Mouse (Mus musculus): ENCODE measurements around the gene Dffa. TPM values are rescaled to one million over a fixed set of nuclear protein-coding genes. Genes with fewer than 3 reads are reported as not detected.
A peak's percentile ranks its signal among the peaks of the same experiment; 100 is the strongest.

Gene Dffa
- polyA plus RNA-seq, 1 experiment from 2014 or later, result 17.7 TPM

GRCm38 (mm10) chr4:149148084-149148483 lies 44.1 kb downstream of the Dffa start:
- no peak overlapping the region for H3K4me3 ChIP-seq (replicated peaks; ENCODE audit: low read depth, low read length)
- no peak for DNase-seq
- H3K4me1 ChIP-seq (ENCODE audit: control insufficient read depth, insufficient read depth, low read length), result no peaks in the 10 kb centered on the region
- ATAC-seq (ENCODE audit: low FRiP score, low TSS enrichment), result no peak
- no peak overlapping the region for H3K27ac ChIP-seq (replicated peaks; ENCODE audit: low read depth, low read length)
- H3K36me3 ChIP-seq (ENCODE audit: control insufficient read depth, insufficient read depth, low read length), result peaks cover 41% of the 10 kb centered on the region
- no peak overlapping the region for H3K4me2 ChIP-seq (ENCODE audit: low read length)
- H3K9me3 ChIP-seq (ENCODE audit: control insufficient read depth, low read length), result no peaks in the 10 kb centered on the region
- 86% methylated on average over 4 of the region's 4 CpGs for WGBS
- H3K27me3 ChIP-seq (ENCODE audit: control insufficient read depth, insufficient read depth, low read length), result no peaks in the 10 kb centered on the region
- no peak overlapping the region for H3K9ac ChIP-seq (replicated peaks; ENCODE audit: low read length)

GRCm38 (mm10) chr4:149149196-149149595 lies 45.2 kb downstream of the Dffa start:
- ATAC-seq (ENCODE audit: low FRiP score, low TSS enrichment), result no peak
- peaks cover 52% of the 10 kb centered on the region for H3K36me3 ChIP-seq (ENCODE audit: control insufficient read depth, insufficient read depth, low read length)

GRCm38 (mm10) chr4:149149611-149150010 lies 45.7 kb downstream of the Dffa start:
- H3K4me3 ChIP-seq (replicated peaks; ENCODE audit: low read depth, low read length), result no peak overlapping the region
- no peaks in the 10 kb centered on the region for H3K27me3 ChIP-seq (ENCODE audit: control insufficient read depth, insufficient read depth, low read length)
- ATAC-seq (ENCODE audit: low FRiP score, low TSS enrichment) (no peak), DNase-seq (peak; percentile 19)
- no peaks in the 10 kb centered on the region for H3K9me3 ChIP-seq (ENCODE audit: control insufficient read depth, low read length)
- no peak overlapping the region for H3K4me2 ChIP-seq (ENCODE audit: low read length)
- 84% methylated on average over 7 of the region's 7 CpGs for WGBS
- H3K9ac ChIP-seq (replicated peaks; ENCODE audit: low read length), result no peak overlapping the region
- H3K27ac ChIP-seq (replicated peaks; ENCODE audit: low read depth, low read length), result no peak overlapping the region
- H3K4me1 ChIP-seq (ENCODE audit: control insufficient read depth, insufficient read depth, low read length), result no peaks in the 10 kb centered on the region
- H3K36me3 ChIP-seq (ENCODE audit: control insufficient read depth, insufficient read depth, low read length), result peaks cover 56% of the 10 kb centered on the region

More at GRCm38 (mm10) chr4:149149196-149149595, 45.2 kb downstream of the Dffa start:
- H3K9me3 ChIP-seq (ENCODE audit: control insufficient read depth, low read length), result no peaks in the 10 kb centered on the region
- H3K4me1 ChIP-seq (ENCODE audit: control insufficient read depth, insufficient read depth, low read length), result no peaks in the 10 kb centered on the region
- no peak overlapping the region for H3K4me2 ChIP-seq (ENCODE audit: low read length)
- H3K27me3 ChIP-seq (ENCODE audit: control insufficient read depth, insufficient read depth, low read length), result no peaks in the 10 kb centered on the region
- no peak overlapping the region for H3K4me3 ChIP-seq (replicated peaks; ENCODE audit: low read depth, low read length)
- no peak for DNase-seq
- H3K9ac ChIP-seq (replicated peaks; ENCODE audit: low read length), result no peak overlapping the region
- H3K27ac ChIP-seq (replicated peaks; ENCODE audit: low read depth, low read length), result no peak overlapping the region
- 88% methylated on average over 9 of the region's 9 CpGs for WGBS

GRCm38 (mm10) chr4:149150256-149150655 lies 46.3 kb downstream of the Dffa start:
- 83% methylated on average over 11 of the region's 11 CpGs for WGBS
- Histone ChIP-seq H3K4me1 (ENCODE audit: control insufficient read depth, insufficient read depth, low read length) (no peaks in the 10 kb centered on the region), H3K4me2 (ENCODE audit: low read length) (no peak overlapping the region), H3K27me3 (ENCODE audit: control insufficient read depth, insufficient read depth, low read length) (no peaks in the 10 kb centered on the region), H3K36me3 (ENCODE audit: control insufficient read depth, insufficient read depth, low read length) (peaks cover 62% of the 10 kb centered on the region), H3K9ac (replicated peaks; ENCODE audit: low read length) (no peak overlapping the region), H3K4me3 (replicated peaks; ENCODE audit: low read depth, low read length) (no peak overlapping the region), H3K27ac (replicated peaks; ENCODE audit: low read depth, low read length) (no peak overlapping the region), H3K9me3 (ENCODE audit: control insufficient read depth, low read length) (no peaks in the 10 kb centered on the region)
- DNase-seq, result no peak
- ATAC-seq (ENCODE audit: low FRiP score, low TSS enrichment), result no peak

GRCm38 (mm10) chr4:149150721-149151120 lies 46.8 kb downstream of the Dffa start:
- 94% methylated on average over 11 of the region's 11 CpGs for WGBS
- H3K9ac ChIP-seq (replicated peaks; ENCODE audit: low read length), result no peak overlapping the region
- H3K27ac ChIP-seq (replicated peaks; ENCODE audit: low read depth, low read length), result no peak overlapping the region
- peaks cover 67% of the 10 kb centered on the region for H3K36me3 ChIP-seq (ENCODE audit: control insufficient read depth, insufficient read depth, low read length)
- H3K4me2 ChIP-seq (ENCODE audit: low read length), result no peak overlapping the region
- H3K4me1 ChIP-seq (ENCODE audit: control insufficient read depth, insufficient read depth, low read length), result no peaks in the 10 kb centered on the region
- no peak overlapping the region for H3K4me3 ChIP-seq (replicated peaks; ENCODE audit: low read depth, low read length)
- no peaks in the 10 kb centered on the region for H3K9me3 ChIP-seq (ENCODE audit: control insufficient read depth, low read length)
- DNase-seq, result no peak
- no peaks in the 10 kb centered on the region for H3K27me3 ChIP-seq (ENCODE audit: control insufficient read depth, insufficient read depth, low read length)
- no peak for ATAC-seq (ENCODE audit: low FRiP score, low TSS enrichment)

- Histone ChIP-seq H3K4me1 (ENCODE audit: control insufficient read depth, insufficient read depth, low read length) (no peaks in the 10 kb centered on the region), H3K36me3 (ENCODE audit: control insufficient read depth, insufficient read depth, low read length) (peaks cover 97% of the 10 kb centered on the region), H3K4me2 (ENCODE audit: low read length) (no peak overlapping the region), H3K9me3 (ENCODE audit: control insufficient read depth, low read length) (no peaks in the 10 kb centered on the region), H3K27ac (replicated peaks; ENCODE audit: low read depth, low read length) (no peak overlapping the region), H3K4me3 (replicated peaks; ENCODE audit: low read depth, low read length) (no peak overlapping the region), H3K27me3 (ENCODE audit: control insufficient read depth, insufficient read depth, low read length) (no peaks in the 10 kb centered on the region), H3K9ac (replicated peaks; ENCODE audit: low read length) (no peak overlapping the region)
- 97% methylated on average over 7 of the region's 7 CpGs for WGBS
- DNase-seq, result no peak
- ATAC-seq (ENCODE audit: low FRiP score, low TSS enrichment), result no peak
Measured at GRCm38 (mm10) chr4:149154859-149155258, 50.9 kb downstream of the Dffa start.

- DNase-seq (no peak), ATAC-seq (ENCODE audit: low FRiP score, low TSS enrichment) (no peak)
- Histone ChIP-seq H3K36me3 (ENCODE audit: control insufficient read depth, insufficient read depth, low read length) (peaks cover 97% of the 10 kb centered on the region), H3K27ac (replicated peaks; ENCODE audit: low read depth, low read length) (no peak overlapping the region), H3K27me3 (ENCODE audit: control insufficient read depth, insufficient read depth, low read length) (no peaks in the 10 kb centered on the region), H3K4me1 (ENCODE audit: control insufficient read depth, insufficient read depth, low read length) (no peaks in the 10 kb centered on the region), H3K4me3 (replicated peaks; ENCODE audit: low read depth, low read length) (no peak overlapping the region), H3K9me3 (ENCODE audit: control insufficient read depth, low read length) (no peaks in the 10 kb centered on the region), H3K4me2 (ENCODE audit: low read length) (no peak overlapping the region), H3K9ac (replicated peaks; ENCODE audit: low read length) (no peak overlapping the region)
- 95% methylated on average over 6 of the region's 6 CpGs for WGBS
Measured at GRCm38 (mm10) chr4:149155711-149156110, 51.8 kb downstream of the Dffa start.

GRCm38 (mm10) chr4:149157415-149157973 lies 53.5 kb downstream of the Dffa start:
- WGBS, result 96% methylated on average over 8 of the region's 8 CpGs
- DNase-seq (no peak), ATAC-seq (ENCODE audit: low FRiP score, low TSS enrichment) (no peak)
- Histone ChIP-seq H3K9ac (replicated peaks; ENCODE audit: low read length) (no peak overlapping the region), H3K9me3 (ENCODE audit: control insufficient read depth, low read length) (no peaks in the 10 kb centered on the region), H3K4me1 (ENCODE audit: control insufficient read depth, insufficient read depth, low read length) (no peaks in the 10 kb centered on the region), H3K4me3 (replicated peaks; ENCODE audit: low read depth, low read length) (no peak overlapping the region), H3K27me3 (ENCODE audit: control insufficient read depth, insufficient read depth, low read length) (no peaks in the 10 kb centered on the region), H3K27ac (replicated peaks; ENCODE audit: low read depth, low read length) (no peak overlapping the region), H3K4me2 (ENCODE audit: low read length) (no peak overlapping the region), H3K36me3 (ENCODE audit: control insufficient read depth, insufficient read depth, low read length) (peaks cover 92% of the 10 kb centered on the region)

- H3K4me2 ChIP-seq (ENCODE audit: low read length), result no peak overlapping the region
- no peaks in the 10 kb centered on the region for H3K4me1 ChIP-seq (ENCODE audit: control insufficient read depth, insufficient read depth, low read length)
- H3K9ac ChIP-seq (replicated peaks; ENCODE audit: low read length), result no peak overlapping the region
- DNase-seq, result no peak
- peaks cover 82% of the 10 kb centered on the region for H3K36me3 ChIP-seq (ENCODE audit: control insufficient read depth, insufficient read depth, low read length)
- 88% methylated on average over 2 of the region's 2 CpGs for whole genome bisulfite sequencing
- no peak overlapping the region for H3K27ac ChIP-seq (replicated peaks; ENCODE audit: low read depth, low read length)
- no peaks in the 10 kb centered on the region for H3K27me3 ChIP-seq (ENCODE audit: control insufficient read depth, insufficient read depth, low read length)
- no peak overlapping the region for H3K4me3 ChIP-seq (replicated peaks; ENCODE audit: low read depth, low read length)
- no peak for ATAC-seq (ENCODE audit: low FRiP score, low TSS enrichment)
- H3K9me3 ChIP-seq (ENCODE audit: control insufficient read depth, low read length), result no peaks in the 10 kb centered on the region
Measured at GRCm38 (mm10) chr4:149159203-149159602, 55.3 kb downstream of the Dffa start.
